Mouse (Mus musculus) kidney, postnatal 4 days (tissue): ENCODE measurements around the gene Slc1a1.
A peak's percentile ranks its signal among the peaks of the same experiment; 100 is the strongest.

ENCODE experiments used
- DNase-seq, 2 experiments: peaks; one replicate each; pipeline ENCODE4 v3.0.0; 2021; ENCODE audit warnings: mixed read lengths in 2 of 2

The Slc1a1 gene

GRCm38 (mm10) chr19:28834798-28835499, at the start of gene Slc1a1:
TSS of gene Slc1a1 (plus strand) at chr19:28835049.
- DNase-seq: peak; percentile 65 to 76

GRCm38 (mm10) chr19:28790196-28790595, 44.7 kb upstream of the Slc1a1 start:
- no peak for DNase-seq

- no peak for DNase-seq
Observed at GRCm38 (mm10) chr19:28793307-28793706, 41.5 kb upstream of the Slc1a1 start.

GRCm38 (mm10) chr19:28796146-28796848, 38.6 kb upstream of the Slc1a1 start:
- DNase-seq: no peak

- DNase-seq: no peak
Observed at GRCm38 (mm10) chr19:28796966-28797365, 37.9 kb upstream of the Slc1a1 start.

- DNase-seq: no peak
Observed at GRCm38 (mm10) chr19:28797611-28798010, 37.2 kb upstream of the Slc1a1 start.

GRCm38 (mm10) chr19:28800448-28800847, 34.4 kb upstream of the Slc1a1 start:
- no peak for DNase-seq

- DNase-seq: no peak
Observed at GRCm38 (mm10) chr19:28806276-28806675, 28.6 kb upstream of the Slc1a1 start.

GRCm38 (mm10) chr19:28806821-28807496, 27.9 kb upstream of the Slc1a1 start:
- DNase-seq: no peak

- no peak for DNase-seq
Observed at GRCm38 (mm10) chr19:28807497-28807871, 27.4 kb upstream of the Slc1a1 start.

GRCm38 (mm10) chr19:28818286-28818685, 16.6 kb upstream of the Slc1a1 start:
- peak; percentile 72 to 74 for DNase-seq

- DNase-seq: peak; percentile 9 to 16
Observed at GRCm38 (mm10) chr19:28827697-28828328, 7.0 kb upstream of the Slc1a1 start.

- DNase-seq: no peak
Observed at GRCm38 (mm10) chr19:28831324-28831723, 3.5 kb upstream of the Slc1a1 start.

- no peak for DNase-seq
Observed at GRCm38 (mm10) chr19:28832605-28833004, 2.2 kb upstream of the Slc1a1 start.

GRCm38 (mm10) chr19:28834388-28834787, 461 bp upstream of the Slc1a1 start:
- peak; percentile 27 to 47 for DNase-seq

GRCm38 (mm10) chr19:28835500-28835864, 633 bp downstream of the Slc1a1 start:
- DNase-seq: no peak

GRCm38 (mm10) chr19:28836116-28836515, 1.3 kb downstream of the Slc1a1 start:
- peak; percentile 14 to 47 for DNase-seq

GRCm38 (mm10) chr19:28836651-28837410, 2.0 kb downstream of the Slc1a1 start:
- peak; percentile 14 to 33 for DNase-seq

GRCm38 (mm10) chr19:28838796-28839195, 3.9 kb downstream of the Slc1a1 start:
- DNase-seq: no peak

- DNase-seq: peak; percentile 54 to 66
Observed at GRCm38 (mm10) chr19:28844946-28845710, 10.3 kb downstream of the Slc1a1 start.

GRCm38 (mm10) chr19:28850510-28850909, 15.7 kb downstream of the Slc1a1 start:
- DNase-seq: no peak

GRCm38 (mm10) chr19:28852001-28852400, 17.2 kb downstream of the Slc1a1 start:
- DNase-seq: no peak
